Comparison of ENCODE assay signal across 18 mouse cellular contexts in genomic region chr11:117153553-117153952, GRCm38 (mm10). TPM values are rescaled to one million over a fixed set of nuclear protein-coding genes. Genes with fewer than 3 reads are reported as not detected.
DNase-seq lines count a peak whose midpoint lies in the region; ATAC-seq and TF ChIP-seq lines count a peak whose summit lies in the region.
"Had no signal": no experiment of that assay in that cellular context is flagged by ENCODE, and none has a peak within 500 bp of the region (broad histone marks: within the 10 kb centered on the region; RNA-seq: fewer than 3 reads in every experiment).

No protein-coding gene starts in this region.

- no peaks in the 10 kb centered on the region for H3K9me3 ChIP-seq in forebrain, embryonic 12.5 days
- H3K9me3 ChIP-seq in forebrain, postnatal 0 days (ENCODE audit: low read length), result no peaks in the 10 kb centered on the region
- H3K9me3 ChIP-seq in hindbrain, embryonic 10.5 days, result no peaks in the 10 kb centered on the region
- no peaks in the 10 kb centered on the region for H3K9me3 ChIP-seq in hindbrain, embryonic 11.5 days (ENCODE audit: control insufficient read depth, low read length)
- H3K9me3 ChIP-seq in midbrain, embryonic 12.5 days, result no peaks in the 10 kb centered on the region
- no peaks in the 10 kb centered on the region for H3K9me3 ChIP-seq in midbrain, embryonic 13.5 days
- no peaks in the 10 kb centered on the region for H3K9me3 ChIP-seq in liver, embryonic 11.5 days (ENCODE audit: control insufficient read depth, low read length)
- H3K9me3 ChIP-seq: forebrain, embryonic 15.5 days; hindbrain, embryonic 15.5 days; limb, embryonic 12.5 days; liver, embryonic 15.5 days; neural tube, embryonic 12.5 days had no signal

- WGBS in forebrain, embryonic 12.5 days, result 75% methylated on average over 9 of the region's 9 CpGs
- 73% methylated on average over 9 of the region's 9 CpGs for WGBS in forebrain, postnatal 0 days
- 80% methylated on average over 9 of the region's 9 CpGs for WGBS in hindbrain, embryonic 10.5 days
- WGBS in hindbrain, embryonic 11.5 days, result 79% methylated on average over 9 of the region's 9 CpGs
- 73% methylated on average over 9 of the region's 9 CpGs for WGBS in midbrain, embryonic 12.5 days
- 70% methylated on average over 9 of the region's 9 CpGs for WGBS in midbrain, embryonic 13.5 days
- WGBS in liver, embryonic 11.5 days, result 80% methylated on average over 9 of the region's 9 CpGs

- 0 out of 2 replicates have a peak overlapping the region, but pooled peaks have one; percentile 20 for H3K27ac ChIP-seq in forebrain, embryonic 12.5 days
- no peak overlapping the region for H3K27ac ChIP-seq in forebrain, postnatal 0 days (ENCODE audit: low read depth, low read length)
- H3K27ac ChIP-seq in hindbrain, embryonic 10.5 days, result 0 out of 2 replicates have a peak overlapping the region, but pooled peaks have one; percentile 13
- no peak overlapping the region for H3K27ac ChIP-seq in hindbrain, embryonic 11.5 days (ENCODE audit: low read depth, low read length)
- peak overlapping the region; percentile 11; the same call in 1 of the 2 replicates for H3K27ac ChIP-seq in midbrain, embryonic 12.5 days (replicated peaks)
- no peak overlapping the region for H3K27ac ChIP-seq in midbrain, embryonic 13.5 days
- no peak overlapping the region for H3K27ac ChIP-seq in liver, embryonic 11.5 days (ENCODE audit: low read depth, low read length)
- H3K27ac ChIP-seq: forebrain, embryonic 15.5 days; hindbrain, embryonic 15.5 days; limb, embryonic 12.5 days; liver, embryonic 15.5 days; neural tube, embryonic 12.5 days had no signal

- no peak overlapping the region for H3K9ac ChIP-seq in forebrain, embryonic 12.5 days
- no peak overlapping the region for H3K9ac ChIP-seq in forebrain, postnatal 0 days
- H3K9ac ChIP-seq in hindbrain, embryonic 11.5 days (ENCODE audit: low read depth, low read length), result no peak overlapping the region
- no peak overlapping the region for H3K9ac ChIP-seq in midbrain, embryonic 12.5 days (replicated peaks)
- no peak overlapping the region for H3K9ac ChIP-seq in midbrain, embryonic 13.5 days (replicated peaks)
- no peak overlapping the region for H3K9ac ChIP-seq in liver, embryonic 11.5 days (ENCODE audit: low read depth, low read length)
- H3K9ac ChIP-seq: forebrain, embryonic 15.5 days; hindbrain, embryonic 15.5 days; limb, embryonic 12.5 days; liver, embryonic 15.5 days had no signal

- DNase-seq in forebrain, postnatal 0 days, result no peak
- DNase-seq in hindbrain, embryonic 10.5 days (ENCODE audit: low spot score), result no peak
- DNase-seq in hindbrain, embryonic 11.5 days (ENCODE audit: low spot score), result no peak
- DNase-seq in liver, embryonic 11.5 days (ENCODE audit: low spot score), result no peak
- no peak for DNase-seq in spleen, adult 18-20 months
- DNase-seq: cerebellum, adult 11 months; cerebellum, postnatal 36 days; thymus, adult 18-20 months had no signal

- H3K4me3 ChIP-seq in forebrain, embryonic 12.5 days (replicated peaks), result no peak overlapping the region
- H3K4me3 ChIP-seq in forebrain, postnatal 0 days (ENCODE audit: low read depth, low read length), result no peak overlapping the region
- H3K4me3 ChIP-seq in hindbrain, embryonic 10.5 days, result no peak overlapping the region
- H3K4me3 ChIP-seq in hindbrain, embryonic 11.5 days (ENCODE audit: low read depth, low read length), result no peak overlapping the region
- H3K4me3 ChIP-seq in midbrain, embryonic 12.5 days, result no peak overlapping the region
- H3K4me3 ChIP-seq in midbrain, embryonic 13.5 days (replicated peaks), result no peak overlapping the region
- no peak overlapping the region for H3K4me3 ChIP-seq in liver, embryonic 11.5 days (ENCODE audit: low read depth, low read length)
- H3K4me3 ChIP-seq: erythroblast, embryonic 14.5 days; forebrain, embryonic 15.5 days; hindbrain, embryonic 15.5 days; limb, embryonic 12.5 days; liver, embryonic 15.5 days; neural tube, embryonic 12.5 days had no signal

- ATAC-seq in forebrain, embryonic 12.5 days (ENCODE audit: low FRiP score), result no peak
- ATAC-seq in forebrain, postnatal 0 days, result no peak
- no peak for ATAC-seq in hindbrain, embryonic 11.5 days (ENCODE audit: low FRiP score)
- no peak for ATAC-seq in midbrain, embryonic 12.5 days (ENCODE audit: low FRiP score, low read depth)
- ATAC-seq in midbrain, embryonic 13.5 days, result no peak
- no peak for ATAC-seq in liver, embryonic 11.5 days (replicated peaks; ENCODE audit: low FRiP score)
- ATAC-seq: forebrain, embryonic 15.5 days had no signal

- TF ChIP-seq CTCF in forebrain, postnatal 0 days (IDR thresholded peaks at IDR 0.05; ENCODE audit: low read depth), result no peak

- no peak overlapping the region for H3K4me2 ChIP-seq in forebrain, embryonic 12.5 days
- no peak overlapping the region for H3K4me2 ChIP-seq in forebrain, postnatal 0 days (ENCODE audit: low read depth)
- H3K4me2 ChIP-seq in hindbrain, embryonic 11.5 days (replicated peaks; ENCODE audit: low read depth, low read length), result no peak overlapping the region
- H3K4me2 ChIP-seq in midbrain, embryonic 12.5 days (replicated peaks), result no peak overlapping the region
- H3K4me2 ChIP-seq in midbrain, embryonic 13.5 days (replicated peaks), result no peak overlapping the region
- H3K4me2 ChIP-seq in liver, embryonic 11.5 days, result no peak overlapping the region
- H3K4me2 ChIP-seq: forebrain, embryonic 15.5 days; hindbrain, embryonic 15.5 days; limb, embryonic 12.5 days; liver, embryonic 15.5 days; neural tube, embryonic 12.5 days had no signal

- H3K27me3 ChIP-seq in forebrain, embryonic 12.5 days, result no peaks in the 10 kb centered on the region
- H3K27me3 ChIP-seq in forebrain, postnatal 0 days (ENCODE audit: insufficient read depth, low read length), result no peaks in the 10 kb centered on the region
- no peaks in the 10 kb centered on the region for H3K27me3 ChIP-seq in hindbrain, embryonic 10.5 days (ENCODE audit: insufficient read depth, poor library complexity, severe bottlenecking)
- H3K27me3 ChIP-seq in hindbrain, embryonic 11.5 days (ENCODE audit: control insufficient read depth, insufficient read depth, low read length), result no peaks in the 10 kb centered on the region
- H3K27me3 ChIP-seq in midbrain, embryonic 12.5 days, result no peaks in the 10 kb centered on the region
- H3K27me3 ChIP-seq in midbrain, embryonic 13.5 days, result no peaks in the 10 kb centered on the region
- H3K27me3 ChIP-seq in liver, embryonic 11.5 days (replicated peaks; ENCODE audit: control insufficient read depth, insufficient read depth, low read length), result no peaks in the 10 kb centered on the region
- H3K27me3 ChIP-seq: CH12.LX; forebrain, embryonic 15.5 days; hindbrain, embryonic 15.5 days; limb, embryonic 12.5 days; liver, embryonic 15.5 days; neural tube, embryonic 12.5 days had no signal

- H3K36me3 ChIP-seq in forebrain, embryonic 12.5 days (replicated peaks), result peaks cover 76% of the 10 kb centered on the region
- H3K36me3 ChIP-seq in forebrain, postnatal 0 days (ENCODE audit: insufficient read depth), result peaks cover 87% of the 10 kb centered on the region
- H3K36me3 ChIP-seq in hindbrain, embryonic 10.5 days, result peaks cover 92% of the 10 kb centered on the region
- H3K36me3 ChIP-seq in hindbrain, embryonic 11.5 days (ENCODE audit: control insufficient read depth, insufficient read depth, low read length), result 0 out of 2 replicates have a peak, but pooled peaks cover 4% of the 10 kb centered on the region
- H3K36me3 ChIP-seq in midbrain, embryonic 12.5 days, result peaks cover 88% of the 10 kb centered on the region
- peaks cover 90% of the 10 kb centered on the region for H3K36me3 ChIP-seq in midbrain, embryonic 13.5 days
- H3K36me3 ChIP-seq in liver, embryonic 11.5 days (ENCODE audit: control insufficient read depth, insufficient read depth, low read length), result peaks cover 19% of the 10 kb centered on the region

- peaks cover 14% of the 10 kb centered on the region for H3K4me1 ChIP-seq in forebrain, embryonic 12.5 days
- H3K4me1 ChIP-seq in forebrain, postnatal 0 days (ENCODE audit: insufficient read depth), result peaks cover 3% of the 10 kb centered on the region; the same call in 1 of the 2 replicates
- H3K4me1 ChIP-seq in hindbrain, embryonic 10.5 days (replicated peaks), result peaks cover 41% of the 10 kb centered on the region
- H3K4me1 ChIP-seq in hindbrain, embryonic 11.5 days (replicated peaks; ENCODE audit: control insufficient read depth, insufficient read depth, low read length), result no peaks in the 10 kb centered on the region
- peaks cover 8% of the 10 kb centered on the region for H3K4me1 ChIP-seq in midbrain, embryonic 12.5 days
- H3K4me1 ChIP-seq in midbrain, embryonic 13.5 days (replicated peaks), result peaks cover 11% of the 10 kb centered on the region
- H3K4me1 ChIP-seq in liver, embryonic 11.5 days (replicated peaks; ENCODE audit: control insufficient read depth, insufficient read depth, low read length), result peaks cover 7% of the 10 kb centered on the region
- H3K4me1 ChIP-seq: liver, embryonic 15.5 days had no signal

RNA-seq across cellular contexts. Expression of gene Sec14l1, which starts 38.6 kb away (rescaled TPM):
- 67.2 and 67.6 TPM in 2 replicates for polyA plus RNA-seq in forebrain, embryonic 12.5 days (2016; fragmentation: Nextera tagmentation; extraction: Ambion mirVana)
- 81.3 and 82.9 TPM in 2 replicates for total RNA-seq in forebrain, postnatal 0 days (2014; rRNA removed)
- polyA plus RNA-seq in forebrain, postnatal 0 days (2015; fragmentation: Nextera tagmentation; extraction: Ambion mirVana), result 62.1 and 65.1 TPM in 2 replicates
- polyA plus RNA-seq in hindbrain, embryonic 10.5 days (2016; fragmentation: Nextera tagmentation; extraction: Ambion mirVana), result 57.0 and 58.2 TPM in 2 replicates
- 36.7 and 36.9 TPM in 2 replicates for polyA plus RNA-seq in hindbrain, embryonic 11.5 days (2014; fragmentation: Nextera tagmentation; extraction: Ambion mirVana)
- polyA plus RNA-seq in midbrain, embryonic 12.5 days (2016; fragmentation: Nextera tagmentation; extraction: Ambion mirVana), result 63.7 and 68.9 TPM in 2 replicates
- 62.4 and 67.0 TPM in 2 replicates for polyA plus RNA-seq in midbrain, embryonic 13.5 days (2015; fragmentation: Nextera tagmentation; extraction: Ambion mirVana)
- polyA plus RNA-seq in liver, embryonic 11.5 days (2014; fragmentation: Nextera tagmentation; extraction: Ambion mirVana), result 20.9 and 22.8 TPM in 2 replicates

RNA-seq across cellular contexts. Expression of gene Sept9, which starts 45.9 kb away (rescaled TPM):
- polyA plus RNA-seq in forebrain, embryonic 12.5 days (2016; fragmentation: Nextera tagmentation; extraction: Ambion mirVana), result 180 and 192 TPM in 2 replicates
- 99.3 and 112 TPM in 2 replicates for total RNA-seq in forebrain, postnatal 0 days (2014; rRNA removed)
- 99.7 and 112 TPM in 2 replicates for polyA plus RNA-seq in forebrain, postnatal 0 days (2015; fragmentation: Nextera tagmentation; extraction: Ambion mirVana)
- polyA plus RNA-seq in hindbrain, embryonic 10.5 days (2016; fragmentation: Nextera tagmentation; extraction: Ambion mirVana), result 186 and 206 TPM in 2 replicates
- 126 and 141 TPM in 2 replicates for polyA plus RNA-seq in hindbrain, embryonic 11.5 days (2014; fragmentation: Nextera tagmentation; extraction: Ambion mirVana)
- 162 and 176 TPM in 2 replicates for polyA plus RNA-seq in midbrain, embryonic 12.5 days (2016; fragmentation: Nextera tagmentation; extraction: Ambion mirVana)
- 121 and 125 TPM in 2 replicates for polyA plus RNA-seq in midbrain, embryonic 13.5 days (2015; fragmentation: Nextera tagmentation; extraction: Ambion mirVana)
- 111 and 117 TPM in 2 replicates for polyA plus RNA-seq in liver, embryonic 11.5 days (2014; fragmentation: Nextera tagmentation; extraction: Ambion mirVana)

Comparison
In these comparisons a context has a peak if more than half of its experiments do, and no peak if none do; other contexts are left out.
1. H3K27ac ChIP-seq: peak in forebrain, embryonic 12.5 days (single experiment), hindbrain, embryonic 10.5 days (single experiment) and midbrain, embryonic 12.5 days (single experiment); none in forebrain, postnatal 0 days (single experiment), hindbrain, embryonic 11.5 days (single experiment), midbrain, embryonic 13.5 days (single experiment) and liver, embryonic 11.5 days (single experiment).